Mouse (Mus musculus) heart, adult 2 months (tissue): ENCODE data around the gene Ccdc169.

Experiments used
- CTCF ChIP-seq: fragments of 200-600 bp; IDR thresholded peaks from 2 replicates; pipeline ENCODE4 v1.8.1; 2022; ENCODE audit warnings: antibody characterized with exemption, mild to moderate bottlenecking, moderate library complexity
- POLR2A ChIP-seq: fragments of 200-500 bp; IDR thresholded peaks from 2 replicates; pipeline ENCODE4 v1.6.1; 2011; ENCODE audit warnings: mild to moderate bottlenecking, low read depth, low read length, control low read depth; ENCODE audit not compliant: insufficient read depth

DNA sequence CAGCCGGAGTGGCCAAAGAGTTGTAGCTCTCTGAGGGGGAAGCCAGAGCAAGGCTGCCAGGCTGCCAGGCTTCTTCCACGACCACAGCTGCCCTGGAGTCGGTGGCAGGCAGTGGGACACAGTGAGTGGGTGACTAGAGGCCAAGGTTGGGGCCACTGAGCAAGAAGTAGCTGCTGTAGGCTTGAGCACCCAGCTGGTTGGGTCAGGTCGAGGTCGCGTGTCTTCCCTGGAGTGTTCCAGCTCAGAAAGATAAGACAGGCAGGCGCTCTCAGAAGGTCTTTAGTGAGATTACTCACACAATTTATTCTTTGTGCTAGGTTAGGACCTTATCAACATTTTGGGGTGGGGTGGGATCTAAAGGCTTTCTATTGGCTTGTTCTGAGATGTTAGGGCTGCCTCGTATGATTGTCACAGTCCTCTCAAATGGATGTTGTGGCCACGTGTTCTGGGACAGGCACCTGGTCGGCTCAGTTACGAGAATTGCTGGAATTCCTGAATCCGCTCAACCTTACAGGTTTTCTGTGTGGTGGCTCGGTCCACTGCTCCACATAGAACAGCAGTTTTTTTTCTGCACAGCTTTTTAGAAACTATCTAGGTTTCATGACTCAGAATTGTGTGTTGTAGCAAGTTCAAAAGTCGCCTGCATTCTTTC, 31.6 kb upstream of the Ccdc169 start:
- TF ChIP-seq CTCF (no peak), POLR2A (no peak)
